Mouse (Mus musculus) urinary bladder, postnatal 25 days (tissue): ENCODE data around the gene Mfsd4a.

Experiments used
- DNase-seq: peaks from one replicate; pipeline ENCODE4 v3.0.0; 2022; ENCODE audit warnings: low spot score

The Mfsd4a gene

GRCm38 (mm10) chr1:131989476-131989875 is 78.4 kb downstream of the Mfsd4a start:
- DNase-seq, result no peak

- no peak for DNase-seq
These were observed 80.4 kb downstream of the Mfsd4a start for GRCm38 (mm10) chr1:131987432-131987831.

- no peak for DNase-seq
These were observed 84.1 kb downstream of the Mfsd4a start for GRCm38 (mm10) chr1:131983806-131984205.

- DNase-seq, result peak; percentile 77
These were observed 85.0 kb downstream of the Mfsd4a start for GRCm38 (mm10) chr1:131982907-131983306.

GRCm38 (mm10) chr1:131981378-131982013 is 86.4 kb downstream of the Mfsd4a start:
- DNase-seq, result peak; percentile 68

GRCm38 (mm10) chr1:131980471-131980870 is 87.4 kb downstream of the Mfsd4a start:
- no peak for DNase-seq

- DNase-seq, result no peak
These were observed 91.0 kb downstream of the Mfsd4a start for GRCm38 (mm10) chr1:131976886-131977285.

GRCm38 (mm10) chr1:131973991-131974390 is 93.9 kb downstream of the Mfsd4a start:
- no peak for DNase-seq
